Mouse (Mus musculus) right cerebral cortex, adult 2 months (tissue): Measurements from ENCODE around the gene Ube2c.

Experiments used
- DNase-seq, 2 experiments: peaks; one replicate each; pipeline ENCODE4 v3.0.0; 2021 to 2022; ENCODE audit warnings: low spot score in 2 of 2

Gene Ube2c

DNA sequence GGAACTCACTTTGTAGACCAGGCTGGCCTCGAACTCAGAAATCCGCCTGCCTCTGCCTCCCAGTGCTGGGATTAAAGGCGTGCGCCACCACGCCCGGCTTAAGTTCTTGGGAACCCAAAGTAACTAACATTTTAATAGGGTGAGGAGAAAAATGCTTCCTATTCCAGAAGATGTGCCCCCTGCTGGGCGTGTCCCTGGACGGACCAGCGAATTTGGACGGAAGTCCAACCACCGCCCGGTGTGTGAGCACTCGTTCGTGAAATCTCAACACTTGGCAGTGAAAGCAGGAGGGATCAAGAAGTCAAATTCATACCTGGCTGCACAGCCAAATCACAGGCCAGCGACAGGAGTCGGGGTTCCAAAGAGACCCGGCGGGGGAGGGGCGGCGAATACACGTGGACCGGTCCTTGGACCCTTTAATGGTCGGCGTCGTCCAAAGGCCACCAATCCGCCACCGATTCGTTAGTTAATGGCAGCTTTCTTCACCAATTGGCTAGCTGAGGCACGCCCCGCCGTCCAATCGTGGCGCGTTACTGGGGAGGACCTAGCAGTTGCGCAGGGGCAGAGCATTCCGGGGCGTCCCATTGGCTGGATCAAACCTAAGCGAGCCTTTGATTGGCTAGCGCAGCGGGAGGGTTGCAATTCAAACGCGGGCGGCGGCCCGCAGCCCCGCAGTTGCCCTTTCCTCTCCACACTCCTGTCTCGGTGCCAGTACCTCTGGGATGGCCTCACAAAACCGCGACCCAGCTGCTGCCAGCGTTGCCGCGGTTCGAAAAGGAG is at the start of gene Ube2c:
Ube2c (plus strand) TSS at position 641 of the 780 bp plus-strand sequence.
- peak; percentile 97 to 99 for DNase-seq

DNA sequence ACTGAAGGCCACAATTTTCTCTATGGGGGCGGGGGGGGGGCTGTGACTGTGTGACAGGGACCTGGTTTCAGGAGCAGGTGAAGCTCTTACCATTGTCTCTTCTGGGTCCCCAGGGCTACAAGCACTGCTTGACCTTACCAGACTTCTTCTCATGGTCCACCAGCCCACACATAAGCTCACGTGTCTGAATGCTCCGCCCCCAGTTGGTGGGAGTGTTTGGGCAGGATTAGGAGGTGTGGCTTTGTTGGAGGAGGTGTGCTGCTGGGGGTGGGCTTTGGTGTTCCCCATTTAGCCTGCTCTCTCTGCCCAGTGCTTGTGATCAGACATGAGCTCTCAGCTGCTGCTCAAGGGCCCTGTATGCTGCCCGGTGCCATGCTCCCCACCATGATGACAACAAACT is 46.4 kb upstream of the Ube2c start:
- no peak for DNase-seq

DNA sequence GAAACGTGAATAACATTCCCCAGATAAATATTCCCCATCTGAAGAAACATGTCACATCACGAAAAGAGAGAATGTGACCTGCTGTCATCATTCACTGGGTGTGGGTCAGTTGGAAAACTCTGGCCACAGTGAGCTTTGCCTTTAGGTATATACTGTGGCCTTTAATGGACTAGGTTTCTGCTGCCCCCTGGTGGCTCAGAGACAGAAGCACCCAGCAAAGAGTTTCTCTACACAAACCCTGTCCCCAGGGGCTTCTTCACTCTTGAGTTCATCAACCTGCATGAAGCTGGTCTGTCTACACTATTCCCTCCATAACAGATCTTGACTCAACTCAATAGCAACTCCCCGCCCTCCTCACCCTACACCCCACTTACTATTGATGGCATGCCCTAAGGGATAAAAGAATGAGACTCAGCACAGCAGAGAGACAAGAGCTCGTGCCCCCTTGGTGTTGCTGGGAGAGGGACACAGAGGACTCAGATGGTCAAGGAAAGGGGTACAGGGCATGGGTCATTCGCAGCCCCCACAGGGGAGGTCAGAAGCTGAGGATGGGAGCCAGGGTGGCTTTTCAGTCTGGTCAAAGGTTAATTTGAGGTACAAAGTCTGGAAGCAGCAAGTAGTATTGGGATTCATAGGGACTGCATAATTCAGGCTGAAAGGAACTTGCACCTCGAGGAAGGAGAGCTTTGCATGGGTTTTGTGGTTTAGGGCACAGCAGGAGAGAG is 43.6 kb upstream of the Ube2c start:
- peak; percentile 73 to 79 for DNase-seq

- DNase-seq = no peak
Observed at GRCm38 (mm10) chr2:164731719-164732118, 38.0 kb upstream of the Ube2c start.

- no peak for DNase-seq
Observed at GRCm38 (mm10) chr2:164733259-164733658, 36.4 kb upstream of the Ube2c start.

- no peak for DNase-seq
Observed at GRCm38 (mm10) chr2:164734839-164735238, 34.9 kb upstream of the Ube2c start.

GRCm38 (mm10) chr2:164735446-164735845 is 34.3 kb upstream of the Ube2c start:
- DNase-seq = no peak

- DNase-seq = no peak
Observed at GRCm38 (mm10) chr2:164737377-164738090, 32.2 kb upstream of the Ube2c start.

DNA sequence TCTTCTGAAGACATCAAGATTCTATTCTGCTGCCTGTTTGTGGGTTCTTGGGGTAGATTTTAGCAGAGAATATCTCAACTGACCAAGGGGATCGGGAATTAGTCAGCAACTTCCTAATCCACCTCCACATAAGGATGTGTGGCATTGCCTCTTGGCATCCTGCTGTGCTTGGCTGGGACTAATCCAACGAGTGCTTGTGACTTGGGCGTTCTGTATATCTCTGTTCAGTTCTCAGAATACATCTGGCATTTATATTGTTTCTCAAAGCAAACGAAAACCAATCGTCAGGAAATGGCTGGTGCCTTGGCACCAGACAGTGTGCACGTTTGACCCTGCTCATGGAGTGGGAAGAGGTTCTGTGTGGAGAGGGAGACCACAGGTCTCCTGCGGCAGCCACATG is 29.8 kb upstream of the Ube2c start:
- peak in 1 of 2 experiments; percentile 32 for DNase-seq

DNA sequence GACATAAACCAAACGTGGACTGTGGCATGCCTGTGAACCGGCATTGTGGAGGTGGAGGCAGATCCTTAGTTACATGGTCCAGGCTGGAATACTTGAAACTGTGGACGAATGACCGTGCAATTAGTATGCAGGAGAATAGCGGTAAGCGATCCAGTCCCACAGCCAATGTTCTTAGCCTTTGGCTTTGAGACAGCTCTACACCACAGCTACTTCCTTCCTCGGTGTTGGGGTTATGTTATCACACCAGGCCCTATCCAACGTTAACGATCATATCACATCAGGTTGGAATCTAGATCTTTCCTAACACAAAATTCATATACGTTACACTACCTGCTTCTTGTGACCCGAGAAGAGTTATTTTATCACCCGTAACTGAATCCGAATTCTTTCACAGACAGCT is 24.7 kb upstream of the Ube2c start:
- DNase-seq = no peak

- peak; percentile 94 to 95 for DNase-seq
Observed at GRCm38 (mm10) chr2:164745843-164746479, 23.7 kb upstream of the Ube2c start, which contains the start of the genes Wfdc3 and Dnttip1. Gene Wfdc3, minus strand, starts transcription at chr2:164745931. Gene Dnttip1, plus strand, starts transcription at chr2:164745983.

DNA sequence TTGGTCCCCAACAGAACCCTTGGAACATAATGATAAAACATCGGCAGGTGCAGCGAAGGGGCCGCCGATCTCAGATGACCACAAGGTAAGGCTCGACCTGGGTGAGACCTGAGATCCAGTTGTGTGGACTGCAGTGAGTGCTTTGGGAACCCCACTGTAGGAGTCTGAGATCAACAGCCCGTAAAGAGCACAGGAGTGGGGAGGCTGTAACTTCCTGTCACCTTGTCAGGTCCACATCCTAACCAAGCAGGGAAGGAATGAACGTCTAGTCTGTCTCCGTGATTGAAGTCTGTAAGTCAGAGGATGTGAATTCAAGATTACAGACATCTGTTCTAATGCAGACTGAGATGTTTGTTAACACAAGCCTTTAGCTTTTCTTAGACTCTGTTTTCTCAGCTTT is 23.0 kb upstream of the Ube2c start:
- DNase-seq = no peak

GRCm38 (mm10) chr2:164748191-164748590 is 21.5 kb upstream of the Ube2c start:
- no peak for DNase-seq

DNA sequence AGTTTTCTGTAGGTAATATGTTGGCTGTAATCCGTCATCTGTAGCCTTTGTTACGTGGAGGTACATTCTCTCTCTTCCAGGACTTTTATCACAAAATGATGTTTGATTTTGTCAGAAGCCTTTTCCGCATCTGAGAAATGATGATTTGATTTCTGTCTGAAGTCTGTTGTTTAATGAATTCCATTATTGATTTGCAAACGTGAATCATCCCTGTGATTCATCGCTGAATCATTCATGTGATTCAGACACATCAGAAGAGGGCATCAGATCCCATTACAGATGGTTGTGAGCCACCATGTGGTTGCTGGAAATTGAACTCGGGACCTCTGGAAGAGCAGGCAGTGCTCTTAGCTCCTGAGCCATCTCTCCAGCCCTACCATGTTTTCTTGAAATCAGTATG is 20.7 kb upstream of the Ube2c start:
- no peak for DNase-seq

GRCm38 (mm10) chr2:164752454-164752853 is 17.2 kb upstream of the Ube2c start:
- no peak for DNase-seq

- no peak for DNase-seq
Observed at GRCm38 (mm10) chr2:164754105-164754504, 15.6 kb upstream of the Ube2c start.

DNA sequence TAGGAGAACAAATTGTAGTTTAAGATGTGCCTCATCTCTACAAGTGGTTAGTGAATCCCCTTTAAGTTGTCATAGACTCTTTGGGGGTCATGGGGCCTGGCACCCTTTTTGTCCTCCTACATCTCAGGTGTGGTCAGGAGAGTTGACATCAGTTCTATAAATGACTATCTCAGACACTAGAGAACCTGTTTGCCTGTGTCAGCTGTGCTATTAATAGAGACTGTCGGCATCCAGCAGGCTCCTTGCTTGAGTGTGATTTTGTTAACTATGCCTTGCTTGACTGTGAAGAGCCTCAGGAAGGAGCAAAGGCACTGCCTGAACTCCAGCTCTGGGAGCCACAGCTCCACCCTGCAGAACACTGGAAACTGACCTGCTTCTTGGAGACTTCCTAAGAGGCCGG is 14.9 kb upstream of the Ube2c start:
- no peak for DNase-seq

DNA sequence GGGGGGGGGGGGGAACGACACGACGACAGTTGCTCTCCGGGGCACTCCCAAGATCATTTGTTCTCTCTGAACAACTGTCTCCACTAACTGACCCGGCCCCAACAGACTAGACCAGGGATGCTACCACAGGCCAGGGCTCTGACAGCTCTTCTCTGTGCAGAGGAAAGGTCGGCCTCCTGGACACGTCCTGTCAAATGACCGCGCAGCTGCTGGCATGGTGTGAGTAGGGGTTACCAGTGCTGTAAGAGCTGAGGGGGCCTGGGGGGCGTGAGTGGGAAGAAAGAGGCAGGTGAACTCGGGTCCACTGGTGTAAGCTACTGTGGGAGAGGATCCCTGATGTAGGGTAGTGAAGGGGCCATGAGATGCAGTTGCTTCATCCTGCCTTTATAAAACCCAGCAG is 11.9 kb upstream of the Ube2c start:
- no peak for DNase-seq

DNA sequence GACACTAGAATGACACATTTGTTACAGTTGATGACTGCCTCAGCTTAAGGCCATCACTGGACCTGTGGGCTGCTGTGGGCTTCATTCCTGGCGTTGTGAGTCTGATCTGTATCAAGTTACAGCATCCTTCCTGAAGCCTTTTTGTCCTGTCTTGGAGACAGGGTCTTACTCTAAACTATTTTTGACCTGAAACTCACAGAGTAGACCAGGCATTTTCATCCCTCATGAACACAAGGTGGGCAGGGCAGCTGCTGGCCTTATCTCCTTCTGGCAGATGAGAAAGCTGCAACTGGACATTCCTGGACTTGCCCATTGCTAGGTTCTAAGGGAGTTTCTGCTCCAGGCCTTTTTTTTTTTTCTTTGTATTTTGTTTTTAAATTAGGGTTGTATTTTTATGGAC is 11.0 kb upstream of the Ube2c start:
- DNase-seq = no peak

GRCm38 (mm10) chr2:164760059-164760833 is 9.5 kb upstream of the Ube2c start:
- no peak for DNase-seq

GRCm38 (mm10) chr2:164761502-164761901 is 8.2 kb upstream of the Ube2c start:
- DNase-seq = no peak
